Mouse (Mus musculus): Measurements from ENCODE around the gene Cyp27b1. TPM values are rescaled to one million over a fixed set of nuclear protein-coding genes. Genes with fewer than 3 reads are reported as not detected.

Cyp27b1 gene
- polyA plus RNA-seq, 1 experiment from 2014 or later, result 0.11 TPM

- Histone ChIP-seq H3K4me1 (ENCODE audit: control insufficient read depth, insufficient read depth, low read length) (peaks cover 7% of the 10 kb centered on the region; the same call in 1 of the 2 replicates), H3K4me3 (ENCODE audit: low read length) (no peak overlapping the region), H3K27ac (ENCODE audit: low read length) (no peak overlapping the region), H3K27me3 (replicated peaks; ENCODE audit: control insufficient read depth, insufficient read depth, low read length) (peaks cover 9% of the 10 kb centered on the region), H3K9ac (ENCODE audit: low read depth, low read length) (no peak overlapping the region), H3K36me3 (ENCODE audit: control insufficient read depth, insufficient read depth, low read length) (0 out of 2 replicates have a peak, but pooled peaks cover 3% of the 10 kb centered on the region), H3K4me2 (ENCODE audit: low read depth, low read length) (no peak overlapping the region), H3K9me3 (ENCODE audit: control insufficient read depth, low read length) (no peaks in the 10 kb centered on the region)
- no peak for ATAC-seq
- 92% methylated on average over 6 of the region's 6 CpGs for WGBS
Measured at GRCm38 (mm10) chr10:127043187-127043586, 4.9 kb upstream of the Cyp27b1 start.

GRCm38 (mm10) chr10:127048608-127049394 is 751 bp downstream of the Cyp27b1 start:
- no peak overlapping the region; the same call in 1 of the 2 replicates for H3K9ac ChIP-seq (ENCODE audit: low read depth, low read length)
- peak overlapping the region; percentile 31 for H3K4me3 ChIP-seq (ENCODE audit: low read length)
- H3K4me1 ChIP-seq (ENCODE audit: control insufficient read depth, insufficient read depth, low read length), result no peaks in the 10 kb centered on the region
- peak overlapping the region; percentile 41 for H3K4me2 ChIP-seq (ENCODE audit: low read depth, low read length)
- H3K9me3 ChIP-seq (ENCODE audit: control insufficient read depth, low read length), result no peaks in the 10 kb centered on the region
- no peak for ATAC-seq
- H3K27ac ChIP-seq (ENCODE audit: low read length), result no peak overlapping the region
- H3K27me3 ChIP-seq (replicated peaks; ENCODE audit: control insufficient read depth, insufficient read depth, low read length), result peaks cover 42% of the 10 kb centered on the region
- WGBS, result 4% methylated on average over 35 of the region's 35 CpGs
- 0 out of 2 replicates have a peak, but pooled peaks cover 3% of the 10 kb centered on the region for H3K36me3 ChIP-seq (ENCODE audit: control insufficient read depth, insufficient read depth, low read length)

- peak overlapping the region; percentile 31 for H3K4me3 ChIP-seq (ENCODE audit: low read length)
- H3K4me1 ChIP-seq (ENCODE audit: control insufficient read depth, insufficient read depth, low read length), result no peaks in the 10 kb centered on the region
- H3K27ac ChIP-seq (ENCODE audit: low read length), result no peak overlapping the region
- H3K36me3 ChIP-seq (ENCODE audit: control insufficient read depth, insufficient read depth, low read length), result 0 out of 2 replicates have a peak, but pooled peaks cover 3% of the 10 kb centered on the region
- no peaks in the 10 kb centered on the region for H3K9me3 ChIP-seq (ENCODE audit: control insufficient read depth, low read length)
- H3K27me3 ChIP-seq (replicated peaks; ENCODE audit: control insufficient read depth, insufficient read depth, low read length), result peaks cover 42% of the 10 kb centered on the region
- WGBS, result 2% methylated on average over 29 of the region's 29 CpGs
- ATAC-seq, result peak; percentile 69
- 0 out of 2 replicates have a peak overlapping the region, but pooled peaks have one; percentile 3 for H3K9ac ChIP-seq (ENCODE audit: low read depth, low read length)
- peak overlapping the region; percentile 41 for H3K4me2 ChIP-seq (ENCODE audit: low read depth, low read length)
Measured at GRCm38 (mm10) chr10:127049395-127050118, 1.5 kb downstream of the Cyp27b1 start.

- H3K9ac ChIP-seq (ENCODE audit: low read depth, low read length), result 0 out of 2 replicates have a peak overlapping the region, but pooled peaks have one; percentile 3
- no peak overlapping the region for H3K4me3 ChIP-seq (ENCODE audit: low read length)
- H3K4me1 ChIP-seq (ENCODE audit: control insufficient read depth, insufficient read depth, low read length), result no peaks in the 10 kb centered on the region
- no peaks in the 10 kb centered on the region for H3K36me3 ChIP-seq (ENCODE audit: control insufficient read depth, insufficient read depth, low read length)
- 19% methylated on average over 10 of the region's 10 CpGs for WGBS
- peak; percentile 31; the same call in 1 of the 2 replicates for ATAC-seq
- no peak overlapping the region for H3K27ac ChIP-seq (ENCODE audit: low read length)
- peaks cover 42% of the 10 kb centered on the region for H3K27me3 ChIP-seq (replicated peaks; ENCODE audit: control insufficient read depth, insufficient read depth, low read length)
- no peaks in the 10 kb centered on the region for H3K9me3 ChIP-seq (ENCODE audit: control insufficient read depth, low read length)
- peak overlapping the region; percentile 41 for H3K4me2 ChIP-seq (ENCODE audit: low read depth, low read length)
Measured at GRCm38 (mm10) chr10:127050119-127050474, 2.0 kb downstream of the Cyp27b1 start.

GRCm38 (mm10) chr10:127054646-127055045 is 6.6 kb downstream of the Cyp27b1 start:
- no peak for ATAC-seq
- WGBS, result 65% methylated on average over 4 of the region's 4 CpGs
- Histone ChIP-seq H3K4me3 (ENCODE audit: low read length) (no peak overlapping the region), H3K36me3 (ENCODE audit: control insufficient read depth, insufficient read depth, low read length) (no peaks in the 10 kb centered on the region), H3K27ac (ENCODE audit: low read length) (no peak overlapping the region), H3K4me1 (ENCODE audit: control insufficient read depth, insufficient read depth, low read length) (peaks cover 11% of the 10 kb centered on the region), H3K9ac (ENCODE audit: low read depth, low read length) (no peak overlapping the region), H3K27me3 (replicated peaks; ENCODE audit: control insufficient read depth, insufficient read depth, low read length) (peaks cover 20% of the 10 kb centered on the region), H3K9me3 (ENCODE audit: control insufficient read depth, low read length) (no peaks in the 10 kb centered on the region), H3K4me2 (ENCODE audit: low read depth, low read length) (no peak overlapping the region)

- no peaks in the 10 kb centered on the region for H3K36me3 ChIP-seq (ENCODE audit: control insufficient read depth, insufficient read depth, low read length)
- no peak overlapping the region for H3K9ac ChIP-seq (ENCODE audit: low read depth, low read length)
- no peak overlapping the region for H3K4me2 ChIP-seq (ENCODE audit: low read depth, low read length)
- 89% methylated on average over 8 of the region's 8 CpGs for WGBS
- H3K4me3 ChIP-seq (ENCODE audit: low read length), result no peak overlapping the region
- peaks cover 13% of the 10 kb centered on the region for H3K4me1 ChIP-seq (ENCODE audit: control insufficient read depth, insufficient read depth, low read length)
- no peak overlapping the region for H3K27ac ChIP-seq (ENCODE audit: low read length)
- peaks cover 12% of the 10 kb centered on the region for H3K27me3 ChIP-seq (replicated peaks; ENCODE audit: control insufficient read depth, insufficient read depth, low read length)
- H3K9me3 ChIP-seq (ENCODE audit: control insufficient read depth, low read length), result no peaks in the 10 kb centered on the region
- no peak for ATAC-seq
Measured at GRCm38 (mm10) chr10:127055406-127055805, 7.4 kb downstream of the Cyp27b1 start.

- Histone ChIP-seq H3K27me3 (replicated peaks; ENCODE audit: control insufficient read depth, insufficient read depth, low read length) (peaks cover 4% of the 10 kb centered on the region), H3K36me3 (ENCODE audit: control insufficient read depth, insufficient read depth, low read length) (no peaks in the 10 kb centered on the region), H3K4me1 (ENCODE audit: control insufficient read depth, insufficient read depth, low read length) (peaks cover 16% of the 10 kb centered on the region), H3K4me2 (ENCODE audit: low read depth, low read length) (no peak overlapping the region), H3K4me3 (ENCODE audit: low read length) (no peak overlapping the region), H3K9me3 (ENCODE audit: control insufficient read depth, low read length) (no peaks in the 10 kb centered on the region), H3K9ac (ENCODE audit: low read depth, low read length) (no peak overlapping the region), H3K27ac (ENCODE audit: low read length) (no peak overlapping the region)
- no peak for ATAC-seq
- WGBS, result 84% methylated on average over 20 of the region's 20 CpGs
Measured at GRCm38 (mm10) chr10:127056490-127056889, 8.4 kb downstream of the Cyp27b1 start.

- peaks cover 16% of the 10 kb centered on the region for H3K4me1 ChIP-seq (ENCODE audit: control insufficient read depth, insufficient read depth, low read length)
- H3K9me3 ChIP-seq (ENCODE audit: control insufficient read depth, low read length), result no peaks in the 10 kb centered on the region
- ATAC-seq, result peak; percentile 26; the same call in 1 of the 2 replicates
- peak overlapping the region; percentile 87 for H3K4me3 ChIP-seq (ENCODE audit: low read length)
- H3K36me3 ChIP-seq (ENCODE audit: control insufficient read depth, insufficient read depth, low read length), result no peaks in the 10 kb centered on the region
- no peak overlapping the region for H3K27ac ChIP-seq (ENCODE audit: low read length)
- H3K4me2 ChIP-seq (ENCODE audit: low read depth, low read length), result peak overlapping the region; percentile 95
- H3K27me3 ChIP-seq (replicated peaks; ENCODE audit: control insufficient read depth, insufficient read depth, low read length), result no peaks in the 10 kb centered on the region
- WGBS, result 1% methylated on average over 9 of the region's 9 CpGs
- 0 out of 2 replicates have a peak overlapping the region, but pooled peaks have one; percentile 84 for H3K9ac ChIP-seq (ENCODE audit: low read depth, low read length)
Measured at GRCm38 (mm10) chr10:127058161-127058560, 10.1 kb downstream of the Cyp27b1 start.

- WGBS, result 9% methylated on average over 8 of the region's 8 CpGs
- no peaks in the 10 kb centered on the region for H3K9me3 ChIP-seq (ENCODE audit: control insufficient read depth, low read length)
Measured at GRCm38 (mm10) chr10:127058708-127059107, 10.7 kb downstream of the Cyp27b1 start.

More at GRCm38 (mm10) chr10:127058708-127059107, 10.7 kb downstream of the Cyp27b1 start:
- H3K36me3 ChIP-seq (ENCODE audit: control insufficient read depth, insufficient read depth, low read length), result no peaks in the 10 kb centered on the region
- peak overlapping the region; percentile 87 for H3K4me3 ChIP-seq (ENCODE audit: low read length)
- peak overlapping the region; percentile 84; the same call in 1 of the 2 replicates for H3K9ac ChIP-seq (ENCODE audit: low read depth, low read length)
- peak overlapping the region; percentile 95 for H3K4me2 ChIP-seq (ENCODE audit: low read depth, low read length)
- no peak for ATAC-seq
- no peak overlapping the region for H3K27ac ChIP-seq (ENCODE audit: low read length)
- H3K27me3 ChIP-seq (replicated peaks; ENCODE audit: control insufficient read depth, insufficient read depth, low read length), result no peaks in the 10 kb centered on the region
- H3K4me1 ChIP-seq (ENCODE audit: control insufficient read depth, insufficient read depth, low read length), result peaks cover 16% of the 10 kb centered on the region

Measured in intestine, embryonic 16.5 days (tissue).